Mouse (Mus musculus) brown adipose tissue, adult 24 weeks (tissue): ENCODE measurements at regions not wholly inside any gene's neighbourhood (a gene's known extent, or its start where the extent isn't known, plus 50 kb on each side); places are given as distances from the start of the nearest gene placed in this dataset.
"Not testable (repeated sequence)": the region's sequence is repeated elsewhere in the genome, so short reads cannot be mapped to it uniquely, and the experiment has no call there.

ENCODE experiments used
- H3K27ac ChIP-seq: fragments of 200-500 bp; replicated peaks from 2 replicates; pipeline ENCODE4 v1.5.1; 2012; ENCODE audit warnings: low read depth, mild to moderate bottlenecking, low read length
- H3K4me1 ChIP-seq: fragments of 200-500 bp; 2 replicates; pipeline ENCODE4 v1.6.1; 2012; ENCODE audit warnings: low read length, mixed read lengths; ENCODE audit not compliant: control insufficient read depth, insufficient read depth, insufficient read length
- H3K4me3 ChIP-seq: fragments of 200-500 bp; 2 replicates; pipeline ENCODE4 v1.5.1; 2012; ENCODE audit warnings: low read depth, mild to moderate bottlenecking, low read length, moderate library complexity; ENCODE audit not compliant: insufficient read depth

DNA sequence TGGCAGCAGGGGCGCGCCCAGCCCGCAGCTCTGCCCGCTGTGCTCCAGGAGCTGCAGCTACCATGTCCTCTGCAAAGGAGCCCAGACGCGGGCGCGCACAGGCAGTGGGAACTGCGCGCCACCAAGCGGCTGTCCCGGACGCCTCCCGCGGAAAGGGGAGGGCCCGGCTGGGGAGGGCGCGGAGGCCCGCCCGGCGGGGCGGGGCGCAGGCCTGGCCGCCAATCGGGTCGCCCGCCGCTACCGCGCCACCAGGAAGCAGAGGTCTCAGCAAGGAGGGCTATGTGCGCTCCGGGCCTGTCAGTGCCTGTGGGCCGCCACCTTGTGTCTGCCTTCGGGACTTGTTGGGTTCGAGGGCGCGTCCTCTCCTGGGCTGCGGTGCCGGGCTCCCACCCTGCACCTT is 367.0 kb upstream of the Ywhaq start:
- H3K4me1 ChIP-seq, H3K27ac ChIP-seq: not testable (repeated sequence)
- peak overlapping the region; percentile 38; the same call in 1 of the 2 replicates for H3K4me3 ChIP-seq

DNA sequence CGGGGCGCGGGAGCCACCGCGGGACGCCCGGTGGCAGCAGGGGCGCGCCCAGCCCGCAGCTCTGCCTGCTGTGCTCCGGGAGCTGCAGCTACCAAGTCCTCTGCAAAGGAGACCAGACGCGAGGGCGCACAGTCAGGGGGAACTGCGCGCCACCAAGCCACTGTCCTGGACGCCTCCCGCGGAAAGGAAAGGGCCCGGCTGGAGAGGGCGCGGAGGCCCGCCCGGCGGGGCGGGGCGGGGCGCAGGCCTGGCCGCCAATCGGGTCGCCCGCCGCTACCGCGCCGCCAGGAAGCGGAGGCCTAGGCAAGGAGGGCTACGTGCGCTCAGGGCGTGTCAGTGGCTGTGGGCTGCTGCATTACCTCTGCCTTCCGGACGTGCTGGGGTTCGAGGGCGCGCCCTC is 361.3 kb upstream of the Ywhaq start:
- H3K4me3 ChIP-seq, H3K27ac ChIP-seq, H3K4me1 ChIP-seq: not testable (repeated sequence)

DNA sequence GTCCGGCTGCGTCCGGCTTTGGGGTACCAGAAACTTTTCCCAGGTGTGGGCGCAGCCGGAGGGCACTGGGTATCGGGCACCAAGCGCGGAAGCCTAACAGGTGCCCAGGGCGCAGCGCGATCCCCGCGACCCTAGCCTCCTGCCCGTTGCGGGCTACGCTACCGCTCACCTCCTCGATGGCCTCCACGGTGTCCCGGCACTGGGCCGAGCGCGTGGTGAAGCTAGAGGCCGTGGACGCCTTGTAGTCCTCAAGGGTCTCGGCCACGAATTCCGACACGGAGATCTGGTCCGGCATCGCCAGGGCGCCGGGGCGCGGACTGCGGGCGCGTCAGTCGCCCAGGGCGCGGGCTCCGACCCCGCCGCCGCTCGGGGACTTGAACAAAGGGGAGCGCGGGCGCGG is 360.9 kb upstream of the Ywhaq start:
- not testable (repeated sequence) for H3K4me1 ChIP-seq, H3K27ac ChIP-seq, H3K4me3 ChIP-seq

DNA sequence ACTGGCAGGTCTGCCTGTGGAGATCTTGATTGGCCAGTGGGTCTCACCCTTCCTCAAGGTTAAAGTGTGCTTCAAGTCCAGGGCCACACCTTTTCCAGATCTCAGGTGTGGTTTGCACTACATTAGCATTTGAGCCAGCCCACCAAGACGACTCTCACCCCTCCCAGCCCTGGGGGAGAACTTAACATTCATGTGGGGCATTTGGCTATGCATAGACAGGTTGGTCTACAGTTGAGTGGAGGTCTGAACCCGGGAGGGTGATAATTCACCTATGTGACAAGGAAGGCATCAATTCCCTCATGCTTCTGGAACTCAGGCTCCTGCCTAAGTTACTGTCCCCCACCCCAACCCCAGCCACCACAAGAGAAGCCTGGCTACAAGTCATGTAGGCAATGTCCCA is 350.3 kb upstream of the Ywhaq start:
- not testable (repeated sequence) for H3K27ac ChIP-seq, H3K4me1 ChIP-seq

More for the DNA sequence above, 350.3 kb upstream of the Ywhaq start:
- H3K4me3 ChIP-seq, result not testable (repeated sequence)
